Mouse (Mus musculus): ENCODE data around the gene Tpx2. TPM values are rescaled to one million over a fixed set of nuclear protein-coding genes. Genes with fewer than 3 reads are reported as not detected.
A peak's percentile ranks its signal among the peaks of the same experiment; 100 is the strongest.

Gene Tpx2
- 1 to 10 TPM; 1.5 to 1.6 TPM for total RNA-seq (2021)

DNA sequence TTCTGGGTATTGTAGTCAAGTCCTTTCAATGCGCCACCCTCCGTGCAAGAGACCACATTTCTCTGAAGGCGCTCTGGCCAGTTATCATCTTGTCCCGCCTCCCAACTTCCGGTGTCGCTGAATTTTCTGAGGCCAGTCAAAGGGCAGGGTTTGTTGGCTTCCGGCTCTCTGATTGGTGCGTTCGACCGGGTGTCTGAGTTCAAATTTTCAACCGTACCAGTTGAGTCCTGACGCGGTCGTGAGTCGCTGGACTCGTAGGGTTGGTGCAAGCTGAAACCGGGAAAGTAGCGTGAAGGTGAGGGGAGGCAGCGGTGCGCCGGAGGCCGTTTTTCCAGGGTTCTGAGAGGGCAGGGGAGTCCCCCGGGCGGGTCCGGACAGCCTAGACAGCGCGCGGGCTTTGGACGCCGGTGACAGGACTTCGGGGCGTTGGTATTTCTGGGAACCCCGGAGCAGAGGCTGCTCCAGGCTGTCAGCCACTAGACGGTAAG is at the start of gene Tpx2:
TSS of gene Tpx2 (plus strand) at position 150 of the 488 bp plus-strand sequence.
- DNase-seq (ENCODE audit: low spot score), result peak; percentile 94
- intact Hi-C loops (cut with DNase I), result no loop called here

DNA sequence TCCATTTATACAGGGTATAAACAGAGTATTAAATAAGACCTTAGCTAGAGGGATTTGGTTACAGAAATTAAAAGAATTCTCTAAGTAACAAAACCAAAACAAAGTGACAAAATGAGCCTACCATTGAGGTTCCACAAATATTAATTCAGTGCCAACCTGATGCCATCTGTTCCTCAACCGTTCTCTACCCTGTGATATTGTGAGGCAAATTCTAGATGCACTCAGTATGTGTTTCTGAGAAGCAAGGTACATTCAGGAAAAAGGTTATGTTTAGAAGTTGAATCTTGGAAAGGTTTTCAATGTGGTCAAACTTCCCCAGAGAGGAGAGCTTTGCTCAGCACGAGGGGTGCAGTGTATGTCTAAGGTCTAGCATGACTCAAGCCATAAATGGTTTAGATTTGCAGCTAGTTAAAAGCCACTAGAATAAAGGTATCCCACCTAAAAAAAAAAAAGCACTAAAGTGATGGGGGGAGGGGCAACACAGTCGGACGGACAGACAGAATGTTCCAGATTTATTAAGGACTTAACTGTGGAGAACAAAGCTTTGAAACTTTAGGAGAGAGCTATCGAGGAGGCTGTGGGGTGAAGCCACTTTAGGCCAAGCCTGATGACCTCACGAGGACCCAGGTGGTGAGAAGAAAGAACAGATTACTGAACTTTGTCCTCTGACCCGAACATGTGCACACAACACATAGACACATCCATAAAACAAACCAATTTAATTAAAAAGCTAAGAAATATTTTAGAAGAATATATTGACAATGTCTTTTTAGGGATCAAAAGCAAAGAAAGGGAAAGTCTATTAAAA is 47.6 kb upstream of the Tpx2 start:
- intact Hi-C loops (cut with DNase I), result no loop called here
- no peak for DNase-seq (ENCODE audit: low spot score)

DNA sequence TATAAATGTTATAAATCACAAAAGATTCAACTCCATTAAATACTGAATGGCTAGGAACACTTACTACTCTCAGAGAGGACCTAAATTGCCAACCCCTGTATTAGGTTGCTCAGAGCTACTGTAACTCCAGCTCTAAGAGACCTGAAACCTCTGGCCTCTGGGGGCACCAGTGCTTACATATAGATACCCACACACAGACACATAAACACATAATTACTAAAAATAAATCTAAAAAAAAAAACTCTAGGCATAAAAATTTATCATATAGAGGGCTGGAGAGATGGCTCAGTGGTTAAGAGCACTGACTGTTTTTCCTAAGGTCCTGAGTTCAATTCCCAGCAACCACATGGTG is 47.0 kb upstream of the Tpx2 start:
- intact Hi-C loops (cut with DNase I), result no loop called here
- DNase-seq (ENCODE audit: low spot score), result no peak

DNA sequence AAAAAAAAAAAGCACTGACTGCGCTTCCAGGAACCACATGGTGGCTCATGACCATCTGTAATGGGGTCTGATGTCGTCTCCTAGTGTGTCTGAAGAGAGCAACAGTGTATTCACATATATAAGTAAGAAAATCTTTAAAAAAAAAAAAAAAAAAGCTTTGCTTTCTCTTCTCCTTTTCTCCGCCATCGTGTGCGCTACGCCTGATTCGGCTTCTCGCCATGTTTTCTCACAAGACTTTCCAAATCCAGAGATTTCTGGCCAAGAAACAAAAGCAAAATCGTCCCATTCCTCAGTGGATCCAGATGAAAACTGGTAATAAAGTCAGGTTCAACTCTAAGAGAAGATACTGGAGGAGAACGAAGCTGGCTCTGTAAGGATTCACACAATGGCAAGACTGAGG is 45.5 kb upstream of the Tpx2 start:
- intact Hi-C loops (cut with DNase I), result no loop called here

DNA sequence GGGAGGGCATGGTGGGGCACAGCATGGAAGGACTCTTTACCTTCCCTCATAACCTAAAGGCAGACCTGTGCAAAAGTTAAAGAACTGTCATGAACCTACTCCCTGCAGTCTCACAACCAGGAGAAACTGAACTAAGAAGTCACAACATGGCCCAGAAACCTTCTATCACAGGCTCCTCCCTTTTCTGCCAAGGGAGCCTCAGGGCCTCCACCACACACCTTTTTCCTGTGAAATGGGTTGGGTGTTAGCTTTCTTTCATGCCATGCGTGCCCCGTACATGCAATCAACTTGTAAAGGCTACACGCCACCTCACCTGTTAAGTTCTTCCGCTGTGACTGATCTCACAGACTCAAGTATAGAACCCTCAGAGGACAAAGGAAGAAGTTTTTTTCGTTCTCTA is 44.7 kb upstream of the Tpx2 start:
- no peak for DNase-seq (ENCODE audit: low spot score)
- intact Hi-C loops (cut with DNase I), result no loop called here

More for the DNA sequence above, 45.5 kb upstream of the Tpx2 start:
- no peak for DNase-seq (ENCODE audit: low spot score)

GRCm38 (mm10) chr2:152804408-152805110 is 43.2 kb upstream of the Tpx2 start:
- intact Hi-C loops (cut with DNase I), result no loop called here
- no peak for DNase-seq (ENCODE audit: low spot score)

DNA sequence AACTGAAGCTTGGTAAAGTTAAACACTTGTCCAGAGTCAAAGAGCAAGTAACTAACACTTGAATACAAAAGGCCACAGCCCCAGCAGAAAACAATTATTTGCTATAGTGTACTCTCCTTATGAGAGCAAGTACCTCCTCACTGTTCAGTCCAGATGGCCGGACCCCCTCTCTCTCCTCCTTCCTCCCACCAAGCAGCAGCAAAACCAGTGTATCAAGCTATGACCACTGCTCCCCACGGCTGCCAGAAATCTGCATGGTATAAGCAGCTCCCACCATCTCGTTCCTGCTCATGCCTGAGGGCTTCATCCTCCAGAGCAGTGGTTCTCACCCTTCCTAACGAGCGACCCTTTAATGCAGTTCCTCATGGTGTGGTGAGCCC is 42.7 kb upstream of the Tpx2 start:
- intact Hi-C loops (cut with DNase I), result no loop called here
- no peak for DNase-seq (ENCODE audit: low spot score)

GRCm38 (mm10) chr2:152806037-152806436 is 41.7 kb upstream of the Tpx2 start:
- intact Hi-C loops (cut with DNase I), result no loop called here
- DNase-seq (ENCODE audit: low spot score), result peak; percentile 61

GRCm38 (mm10) chr2:152808178-152808577 is 39.6 kb upstream of the Tpx2 start:
- intact Hi-C loops (cut with DNase I), result no loop called here
- no peak for DNase-seq (ENCODE audit: low spot score)

- intact Hi-C loops (cut with DNase I), result no loop called here
- no peak for DNase-seq (ENCODE audit: low spot score)
Observed at GRCm38 (mm10) chr2:152810158-152810941, 37.4 kb upstream of the Tpx2 start.

- intact Hi-C loops (cut with DNase I), result no loop called here
- no peak for DNase-seq (ENCODE audit: low spot score)
Observed at GRCm38 (mm10) chr2:152811336-152812165, 36.2 kb upstream of the Tpx2 start.

GRCm38 (mm10) chr2:152813232-152813631 is 34.5 kb upstream of the Tpx2 start:
- DNase-seq (ENCODE audit: low spot score), result no peak
- intact Hi-C loops (cut with DNase I), result no loop called here

DNA sequence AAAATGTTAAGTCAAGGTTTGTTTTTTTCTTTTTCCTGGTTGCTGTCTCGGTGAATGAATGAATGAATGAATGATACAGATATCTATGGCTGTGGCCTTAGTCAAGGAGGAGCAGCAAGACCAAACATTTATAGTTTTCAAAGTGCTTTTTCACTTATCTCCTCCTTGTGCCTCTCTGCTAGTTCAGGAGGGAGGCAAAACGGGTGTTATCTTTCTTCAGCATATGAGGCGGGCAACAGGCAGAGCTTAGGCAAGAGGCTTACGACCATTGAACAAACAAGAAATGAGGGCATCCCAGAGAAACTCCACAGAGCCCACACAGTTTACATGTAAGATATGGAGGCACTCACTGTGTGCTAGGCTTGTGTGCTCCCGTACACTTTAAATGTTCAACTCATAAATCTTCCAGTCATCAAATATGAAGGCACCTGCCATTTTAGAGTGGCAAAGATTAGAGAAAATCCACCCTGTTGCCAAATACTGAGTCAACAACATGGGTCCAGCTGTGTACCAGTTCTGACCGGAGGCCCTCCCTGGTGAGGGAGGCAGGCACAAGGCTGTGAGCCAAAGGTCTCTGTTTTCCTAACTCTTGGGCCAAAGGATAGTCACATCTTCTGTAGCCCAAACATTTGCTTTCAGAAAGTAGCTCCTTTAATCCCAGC is 33.4 kb upstream of the Tpx2 start:
- no peak for DNase-seq (ENCODE audit: low spot score)
- intact Hi-C loops (cut with DNase I), result no loop called here

- DNase-seq (ENCODE audit: low spot score), result no peak
- intact Hi-C loops (cut with DNase I), result no loop called here
Observed at GRCm38 (mm10) chr2:152815879-152816656, 31.7 kb upstream of the Tpx2 start.

GRCm38 (mm10) chr2:152816657-152817348 is 31.0 kb upstream of the Tpx2 start:
- intact Hi-C loops (cut with DNase I), result no loop called here
- no peak for DNase-seq (ENCODE audit: low spot score)

DNA sequence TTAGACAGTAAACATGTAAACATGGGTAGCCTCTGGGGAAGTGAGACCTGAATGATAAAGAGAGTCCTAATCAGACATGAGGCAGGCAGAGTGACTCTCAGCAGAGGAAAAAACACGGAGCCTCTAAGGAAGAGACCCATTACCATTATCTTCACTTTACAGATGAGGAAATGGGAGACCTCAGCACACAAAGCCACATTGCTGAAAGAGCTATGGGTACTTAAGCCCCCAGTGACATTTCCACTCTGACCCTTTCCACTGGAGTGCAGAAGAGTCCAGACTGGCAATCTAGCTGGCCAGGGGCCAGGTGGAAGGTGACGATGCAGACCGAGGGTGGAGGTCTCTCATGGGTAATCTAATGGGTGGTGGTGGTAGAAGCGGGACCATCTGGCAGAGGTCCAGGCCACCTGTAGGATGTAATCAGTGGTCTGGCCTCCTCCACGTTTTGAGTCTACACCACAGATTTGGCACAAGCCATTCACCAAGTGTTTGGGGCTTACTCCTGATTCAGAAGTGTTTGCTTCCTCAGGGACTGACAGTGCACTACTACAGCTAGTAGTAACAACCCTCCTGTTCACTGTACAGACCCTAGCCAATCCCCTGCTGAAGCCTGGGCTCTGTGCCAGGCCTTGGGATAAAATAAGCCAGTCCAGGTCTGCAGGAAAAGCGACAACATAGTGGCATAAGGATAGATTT is 30.0 kb upstream of the Tpx2 start:
- intact Hi-C loops (cut with DNase I), result no loop called here
- no peak for DNase-seq (ENCODE audit: low spot score)

- DNase-seq (ENCODE audit: low spot score), result no peak
- intact Hi-C loops (cut with DNase I), result no loop called here
Observed at GRCm38 (mm10) chr2:152818679-152819078, 29.1 kb upstream of the Tpx2 start.
